Mouse (Mus musculus) lung, postnatal 25 days (tissue): ENCODE measurements around the gene 6330409D20Rik.

ENCODE experiments used
- DNase-seq: peaks from one replicate; pipeline ENCODE4 v3.0.0; 2022; ENCODE audit warnings: low spot score

6330409D20Rik gene

GRCm38 (mm10) chr2:32724149-32724548 lies 16.7 kb downstream of the 6330409D20Rik start:
- DNase-seq = no peak

- DNase-seq = no peak
These were observed 18.2 kb downstream of the 6330409D20Rik start for GRCm38 (mm10) chr2:32722581-32722980.

GRCm38 (mm10) chr2:32722046-32722445 lies 18.8 kb downstream of the 6330409D20Rik start:
- no peak for DNase-seq

- DNase-seq = peak; percentile 44
These were observed 20.1 kb downstream of the 6330409D20Rik start, which contains the start of gene Sh2d3c for GRCm38 (mm10) chr2:32720681-32721229. Sh2d3c (plus strand) TSS chr2:32721055.

GRCm38 (mm10) chr2:32720053-32720452 lies 20.8 kb downstream of the 6330409D20Rik start:
- DNase-seq = no peak

- no peak for DNase-seq
These were observed 22.1 kb downstream of the 6330409D20Rik start for GRCm38 (mm10) chr2:32718761-32719160.

- peak; percentile 68 for DNase-seq
These were observed 25.8 kb downstream of the 6330409D20Rik start for GRCm38 (mm10) chr2:32714987-32715425.

GRCm38 (mm10) chr2:32714117-32714986 lies 26.5 kb downstream of the 6330409D20Rik start:
- DNase-seq = no peak

GRCm38 (mm10) chr2:32712934-32713817 lies 27.6 kb downstream of the 6330409D20Rik start, which contains the start of gene Cdk9:
Cdk9 (minus strand) TSS chr2:32713076.
- peak; percentile 94 for DNase-seq

- DNase-seq = peak; percentile 94
These were observed 28.3 kb downstream of the 6330409D20Rik start for GRCm38 (mm10) chr2:32712586-32712933.

GRCm38 (mm10) chr2:32712108-32712551 lies 28.7 kb downstream of the 6330409D20Rik start:
- peak; percentile 67 for DNase-seq

- DNase-seq = no peak
These were observed 29.3 kb downstream of the 6330409D20Rik start for GRCm38 (mm10) chr2:32711301-32712056.

- no peak for DNase-seq
These were observed 30.4 kb downstream of the 6330409D20Rik start for GRCm38 (mm10) chr2:32710425-32710824.

GRCm38 (mm10) chr2:32709521-32710137 lies 31.2 kb downstream of the 6330409D20Rik start:
- no peak for DNase-seq

- DNase-seq = no peak
These were observed 32.2 kb downstream of the 6330409D20Rik start for GRCm38 (mm10) chr2:32708643-32709042.

- DNase-seq = no peak
These were observed 33.8 kb downstream of the 6330409D20Rik start for GRCm38 (mm10) chr2:32706971-32707370.

- DNase-seq = no peak
These were observed 35.8 kb downstream of the 6330409D20Rik start for GRCm38 (mm10) chr2:32705018-32705417.

- no peak for DNase-seq
These were observed 36.8 kb downstream of the 6330409D20Rik start, which contains the start of gene Fpgs for GRCm38 (mm10) chr2:32704021-32704421. Fpgs (minus strand) TSS chr2:32704145.

GRCm38 (mm10) chr2:32703046-32703445 lies 37.8 kb downstream of the 6330409D20Rik start:
- DNase-seq = no peak

GRCm38 (mm10) chr2:32700966-32701743 lies 39.7 kb downstream of the 6330409D20Rik start:
- DNase-seq = no peak
